Mouse (Mus musculus): ENCODE results near the gene Mup18.
"Not testable (repeated sequence)": the region's sequence is repeated elsewhere in the genome, so short reads cannot be mapped to it uniquely, and the experiment has no call there.

The Mup18 gene

DNA sequence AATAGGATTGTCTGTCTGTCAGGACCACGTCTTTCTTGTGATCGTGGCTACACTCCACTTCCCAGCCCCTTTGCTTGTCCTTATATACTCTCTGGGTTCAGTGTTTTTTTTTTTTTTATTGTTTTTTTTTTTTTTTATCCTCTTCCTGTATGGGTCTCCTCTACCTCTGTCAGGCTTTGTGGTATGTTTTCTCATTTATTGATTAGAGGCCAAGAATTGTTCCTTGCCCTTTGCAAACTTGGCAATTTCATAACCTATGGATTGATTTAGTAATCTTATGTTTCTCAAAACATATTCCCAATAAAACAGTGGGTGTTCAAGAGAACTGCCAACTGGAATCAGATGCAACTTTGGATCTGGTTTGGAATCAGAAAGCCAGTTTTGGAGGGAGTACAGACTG, at the start of gene Mup18:
Gene Mup18, minus strand, starts transcription at position 101 of the 400 bp plus-strand sequence.
- DNase-seq (ENCODE audit: low spot score) = not testable (repeated sequence)

DNA sequence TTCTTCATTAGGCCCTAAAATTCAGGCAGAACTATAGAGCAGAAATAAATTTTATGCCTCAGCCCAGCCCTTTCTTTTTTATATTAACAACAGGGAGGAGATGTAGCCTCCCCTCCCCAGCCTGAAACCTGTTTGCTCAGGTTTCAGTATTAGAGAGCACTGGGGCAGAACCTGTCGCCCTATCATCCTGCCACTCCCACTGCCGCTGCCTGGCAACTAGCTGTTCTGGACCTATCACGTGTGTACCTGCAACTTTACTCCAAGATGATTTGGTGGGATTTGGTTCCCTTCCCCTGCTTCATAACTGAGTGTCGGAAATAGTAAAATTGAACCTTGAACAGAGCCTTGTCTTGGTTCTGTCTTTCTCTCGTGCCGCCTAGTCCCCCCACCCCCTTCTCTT, 40.4 kb upstream of the Mup18 start:
- DNase-seq (ENCODE audit: low spot score) = not testable (repeated sequence)
